Mouse (Mus musculus): ENCODE measurements around the gene Zfp296. TPM values are rescaled to one million over a fixed set of nuclear protein-coding genes. Genes with fewer than 3 reads are reported as not detected.

Gene Zfp296
- total and polyA plus RNA-seq, 2 experiments from 2014 or later = 0.16 to 1.2 TPM

DNA sequence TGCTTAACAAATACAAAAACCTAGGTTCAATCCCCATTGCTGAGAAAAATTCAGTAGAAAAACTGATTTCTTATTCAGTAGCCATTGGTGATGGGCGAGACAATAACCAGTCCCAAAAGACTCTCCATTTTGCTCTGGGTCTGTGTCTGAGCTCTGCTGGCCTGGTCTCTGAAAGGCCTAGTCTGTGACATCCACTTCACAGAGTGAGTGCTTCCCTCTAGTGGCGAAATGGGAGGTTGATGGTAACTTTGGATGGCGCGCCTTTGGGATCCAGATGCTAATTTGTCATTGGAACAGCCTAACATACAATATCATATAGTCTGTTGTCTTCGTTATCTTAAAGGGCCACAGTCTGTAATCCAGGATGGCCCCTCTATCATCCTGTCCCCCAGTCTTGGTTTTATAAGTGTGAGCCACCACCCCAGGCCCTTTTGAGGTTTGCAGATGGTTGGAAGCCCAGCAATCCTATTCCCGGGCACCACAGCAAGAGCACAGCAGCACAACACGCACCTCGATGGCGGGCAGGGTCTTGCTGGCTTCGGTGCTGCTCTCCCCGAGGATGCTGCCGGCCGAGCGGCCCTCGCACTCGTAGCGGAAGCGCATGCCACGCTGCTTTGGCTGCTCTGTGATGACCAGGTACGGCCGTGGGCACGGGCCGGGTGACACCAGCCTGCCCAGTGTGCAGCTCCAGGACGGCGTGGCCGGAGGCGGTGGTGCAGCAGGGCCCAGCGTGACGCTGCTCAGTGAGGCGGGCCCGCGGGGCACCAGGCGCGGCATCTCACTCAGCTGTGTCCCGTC is 42.1 kb downstream of the Zfp296 start:
- peak overlapping the region; percentile 36 for H3K4me2 ChIP-seq (ENCODE audit: low read depth)
- H3K27ac ChIP-seq (ENCODE audit: low read depth, low read length) = no peak overlapping the region
- peak overlapping the region; percentile 8 for H3K4me3 ChIP-seq (ENCODE audit: low read depth, low read length)
- H3K27me3 ChIP-seq (ENCODE audit: insufficient read depth, low read length) = no peaks in the 10 kb centered on the region; the same call in 1 of the 2 replicates
- WGBS = 5% methylated on average over 35 of the region's 35 CpGs
- H3K4me1 ChIP-seq (ENCODE audit: insufficient read depth) = no peaks in the 10 kb centered on the region
- peak; percentile 86 for ATAC-seq
- DNase-seq = peak; percentile 86
- peak; percentile 89 for TF ChIP-seq CTCF (IDR thresholded peaks at IDR 0.05; ENCODE audit: low read depth)
- H3K36me3 ChIP-seq (ENCODE audit: insufficient read depth) = no peaks in the 10 kb centered on the region
- H3K9ac ChIP-seq = peak overlapping the region; percentile 33
- no peaks in the 10 kb centered on the region for H3K9me3 ChIP-seq (ENCODE audit: low read length)

DNA sequence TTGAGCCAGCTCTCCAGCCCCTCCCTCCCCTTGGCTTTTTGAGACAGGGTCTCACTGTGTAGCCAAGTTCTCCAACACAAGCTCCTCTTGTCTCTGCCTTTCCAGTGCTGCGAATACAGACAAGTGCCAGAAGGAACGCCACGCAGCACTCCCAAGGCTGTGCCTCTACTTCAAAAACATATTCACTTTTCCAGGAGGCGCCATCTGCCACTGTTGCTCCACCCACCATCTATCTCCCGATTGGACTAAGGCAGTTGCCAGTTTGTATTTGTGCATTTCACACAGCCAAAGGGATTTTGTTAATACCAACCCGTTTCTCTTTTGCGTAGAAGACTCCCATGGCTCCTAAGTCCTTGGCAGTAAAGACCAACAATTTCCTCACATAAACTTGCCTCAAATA is 43.7 kb downstream of the Zfp296 start:
- H3K9me3 ChIP-seq (ENCODE audit: low read length) = no peaks in the 10 kb centered on the region
- ATAC-seq (peak; percentile 30; the same call in 1 of the 2 replicates), DNase-seq (peak; percentile 38)
- 74% methylated on average over 7 of the region's 7 CpGs for WGBS
- TF ChIP-seq CTCF (IDR thresholded peaks at IDR 0.05; ENCODE audit: low read depth) = no peak
- H3K4me3 ChIP-seq (ENCODE audit: low read depth, low read length) = no peak overlapping the region
- H3K27me3 ChIP-seq (ENCODE audit: insufficient read depth, low read length) = no peaks in the 10 kb centered on the region; the same call in 1 of the 2 replicates
- no peak overlapping the region for H3K27ac ChIP-seq (ENCODE audit: low read depth, low read length)
- no peak overlapping the region for H3K4me2 ChIP-seq (ENCODE audit: low read depth)
- H3K9ac ChIP-seq = no peak overlapping the region
- no peaks in the 10 kb centered on the region for H3K4me1 ChIP-seq (ENCODE audit: insufficient read depth)
- no peaks in the 10 kb centered on the region for H3K36me3 ChIP-seq (ENCODE audit: insufficient read depth)

DNA sequence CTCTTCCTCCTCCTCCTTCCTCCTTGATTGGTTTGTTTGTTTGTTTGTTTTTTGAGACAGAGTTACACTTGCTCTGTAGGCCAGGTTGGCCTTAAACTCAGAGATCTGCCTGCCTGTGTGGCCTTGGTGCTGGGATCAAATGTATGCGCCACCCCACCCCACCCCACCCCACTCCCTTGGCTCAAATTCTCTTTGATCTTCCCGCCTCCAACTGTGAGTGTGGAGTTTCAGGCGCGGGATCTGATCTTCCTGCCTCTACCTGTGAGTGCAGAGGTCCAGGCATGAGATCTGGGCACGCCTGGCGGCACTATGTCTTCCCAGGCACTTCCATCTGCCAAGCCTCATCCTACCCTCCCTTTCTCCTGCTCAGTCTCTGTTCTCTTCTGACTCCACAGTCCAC is 45.2 kb downstream of the Zfp296 start:
- ATAC-seq (no peak), DNase-seq (no peak)
- H3K36me3 ChIP-seq (ENCODE audit: insufficient read depth) = no peaks in the 10 kb centered on the region
- H3K4me1 ChIP-seq (ENCODE audit: insufficient read depth) = no peaks in the 10 kb centered on the region
- H3K9me3 ChIP-seq (ENCODE audit: low read length) = no peaks in the 10 kb centered on the region
- WGBS = 46% methylated on average over 6 of the region's 6 CpGs
- no peak overlapping the region for H3K4me3 ChIP-seq (ENCODE audit: low read depth, low read length)
- no peak overlapping the region for H3K9ac ChIP-seq
- H3K4me2 ChIP-seq (ENCODE audit: low read depth) = no peak overlapping the region
- no peak overlapping the region for H3K27ac ChIP-seq (ENCODE audit: low read depth, low read length)
- TF ChIP-seq CTCF (IDR thresholded peaks at IDR 0.05; ENCODE audit: low read depth) = no peak
- H3K27me3 ChIP-seq (ENCODE audit: insufficient read depth, low read length) = no peaks in the 10 kb centered on the region; the same call in 1 of the 2 replicates

DNA sequence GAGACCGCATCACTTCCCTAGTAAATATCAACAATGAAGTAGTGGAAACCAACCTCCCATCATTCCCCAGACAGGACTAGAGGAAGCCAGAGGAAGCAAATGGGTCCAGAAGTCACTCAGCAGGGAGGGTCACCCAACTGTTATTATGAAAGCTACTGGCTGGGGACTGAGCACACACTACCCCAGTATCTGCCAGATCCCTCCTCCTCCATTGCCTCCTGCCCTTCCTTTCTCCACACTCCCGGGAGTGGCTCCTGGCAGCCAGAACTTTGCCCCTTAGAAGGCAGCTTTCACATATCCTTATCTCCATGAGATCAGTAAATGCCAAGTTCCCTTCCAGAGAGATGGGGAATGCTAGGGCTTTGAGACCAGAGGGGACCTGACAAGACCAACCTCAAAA is 46.3 kb downstream of the Zfp296 start:
- no peak for ATAC-seq
- 82% methylated on average over 2 of the region's 2 CpGs for WGBS
- H3K4me3 ChIP-seq (ENCODE audit: low read depth, low read length) = no peak overlapping the region
- H3K27ac ChIP-seq (ENCODE audit: low read depth, low read length) = no peak overlapping the region
- no peak for TF ChIP-seq CTCF (IDR thresholded peaks at IDR 0.05; ENCODE audit: low read depth)
- H3K27me3 ChIP-seq (ENCODE audit: insufficient read depth, low read length) = no peaks in the 10 kb centered on the region; the same call in 1 of the 2 replicates
- H3K36me3 ChIP-seq (ENCODE audit: insufficient read depth) = no peaks in the 10 kb centered on the region
- no peaks in the 10 kb centered on the region for H3K4me1 ChIP-seq (ENCODE audit: insufficient read depth)
- H3K4me2 ChIP-seq (ENCODE audit: low read depth) = no peak overlapping the region
- DNase-seq = no peak
- H3K9ac ChIP-seq = no peak overlapping the region
- no peaks in the 10 kb centered on the region for H3K9me3 ChIP-seq (ENCODE audit: low read length)

DNA sequence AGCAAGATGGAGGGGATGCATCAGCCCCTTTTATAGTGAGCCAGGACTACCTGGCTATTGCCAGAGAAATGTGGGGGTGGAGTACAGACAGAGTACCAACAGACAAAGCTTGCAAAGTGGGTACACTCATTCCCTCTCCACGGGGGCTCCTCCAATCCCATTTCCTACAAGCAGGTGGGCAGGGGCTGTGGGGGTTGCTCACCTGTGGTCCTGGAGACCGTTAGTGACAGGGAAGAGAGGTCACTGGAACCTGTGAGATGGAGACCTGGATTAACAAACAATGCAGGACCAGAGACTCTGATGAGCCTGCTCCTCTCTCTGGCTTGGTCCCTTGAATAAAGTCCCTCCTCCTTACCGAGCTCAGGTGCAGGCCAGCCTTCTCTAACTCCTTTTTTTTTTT is 50.6 kb downstream of the Zfp296 start:
- 77% methylated on average over 3 of the region's 3 CpGs for WGBS
- H3K27me3 ChIP-seq (ENCODE audit: insufficient read depth, low read length) = no peaks in the 10 kb centered on the region
- no peak for DNase-seq
- ATAC-seq = no peak
- H3K4me3 ChIP-seq (ENCODE audit: low read depth, low read length) = peak overlapping the region; percentile 76
- H3K36me3 ChIP-seq (ENCODE audit: insufficient read depth) = peaks cover 4% of the 10 kb centered on the region
- no peak for TF ChIP-seq CTCF (IDR thresholded peaks at IDR 0.05; ENCODE audit: low read depth)
- no peaks in the 10 kb centered on the region for H3K4me1 ChIP-seq (ENCODE audit: insufficient read depth)
- H3K4me2 ChIP-seq (ENCODE audit: low read depth) = peak overlapping the region; percentile 92; the same call in 1 of the 2 replicates
- H3K9me3 ChIP-seq (ENCODE audit: low read length) = no peaks in the 10 kb centered on the region
- no peak overlapping the region for H3K27ac ChIP-seq (ENCODE audit: low read depth, low read length)
- no peak overlapping the region for H3K9ac ChIP-seq

DNA sequence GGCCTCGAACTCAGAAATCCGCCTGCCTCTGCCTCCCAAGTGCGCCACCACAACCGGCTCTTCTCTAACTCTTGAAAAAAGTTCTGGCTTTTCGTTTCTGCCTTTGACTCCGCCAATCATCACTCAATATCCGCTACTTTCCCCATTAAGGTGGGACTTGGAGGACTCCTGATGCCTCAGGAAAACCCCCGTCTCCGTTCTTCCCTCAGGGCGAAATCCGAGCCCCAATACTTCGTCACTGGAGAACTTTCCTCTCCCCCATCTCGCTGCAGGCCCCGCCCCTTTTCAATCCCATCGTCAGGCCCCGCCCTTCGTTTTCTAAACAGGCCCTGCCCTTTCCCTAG is 51.1 kb downstream of the Zfp296 start:
- Histone ChIP-seq H3K4me2 (ENCODE audit: low read depth) (peak overlapping the region; percentile 92), H3K36me3 (ENCODE audit: insufficient read depth) (peaks cover 9% of the 10 kb centered on the region), H3K9me3 (ENCODE audit: low read length) (no peaks in the 10 kb centered on the region), H3K4me3 (ENCODE audit: low read depth, low read length) (peak overlapping the region; percentile 76), H3K9ac (peak overlapping the region; percentile 49; the same call in 1 of the 2 replicates), H3K4me1 (ENCODE audit: insufficient read depth) (no peaks in the 10 kb centered on the region), H3K27ac (ENCODE audit: low read depth, low read length) (no peak overlapping the region), H3K27me3 (ENCODE audit: insufficient read depth, low read length) (no peaks in the 10 kb centered on the region)
- 16% methylated on average over 17 of the region's 17 CpGs for WGBS
- no peak for TF ChIP-seq CTCF (IDR thresholded peaks at IDR 0.05; ENCODE audit: low read depth)
- ATAC-seq (no peak), DNase-seq (no peak)

DNA sequence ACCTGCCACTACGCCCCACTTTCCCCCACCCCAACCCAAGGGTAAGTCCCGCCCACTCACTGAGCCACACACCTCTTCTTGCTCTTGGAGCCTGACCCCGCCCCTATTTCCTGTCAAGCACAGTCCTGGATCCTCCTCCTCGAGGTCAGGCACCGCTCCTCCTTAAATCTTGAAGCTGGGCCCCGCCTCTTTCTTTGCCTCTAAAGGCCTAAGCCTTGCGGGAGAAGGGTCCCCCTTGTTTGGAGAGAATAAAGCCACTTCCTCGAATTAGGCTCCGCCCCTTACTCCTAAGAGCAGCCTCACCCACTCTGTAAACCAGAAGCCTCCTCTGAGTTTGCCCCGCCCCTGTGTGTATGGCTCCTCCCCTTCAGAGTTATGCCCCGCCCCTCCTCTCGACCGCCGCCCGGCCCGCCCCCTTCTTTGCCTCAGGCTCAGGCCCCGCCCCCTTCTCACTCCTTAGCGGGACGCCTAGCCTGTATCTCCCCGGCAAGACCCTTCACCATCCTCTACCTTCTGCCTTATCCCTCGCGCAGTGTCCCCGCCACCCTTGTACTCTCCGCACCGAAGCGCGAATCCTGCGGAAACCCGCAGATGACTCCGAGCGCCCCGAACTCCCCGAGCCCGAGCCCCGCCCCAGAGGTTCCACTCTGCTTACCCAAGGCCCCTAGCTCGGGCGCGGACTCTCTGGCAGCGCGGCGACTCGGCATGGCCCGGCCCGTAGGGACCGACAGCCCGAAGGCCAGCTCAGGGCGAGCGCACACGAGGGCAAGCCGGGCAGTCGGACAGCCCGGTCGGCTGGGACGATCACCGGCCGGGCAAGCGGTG is 51.7 kb downstream of the Zfp296 start:
- H3K4me3 ChIP-seq (ENCODE audit: low read depth, low read length) = peak overlapping the region; percentile 76
- no peaks in the 10 kb centered on the region for H3K27me3 ChIP-seq (ENCODE audit: insufficient read depth, low read length)
- peak overlapping the region; percentile 57; the same call in 1 of the 2 replicates for H3K27ac ChIP-seq (ENCODE audit: low read depth, low read length)
- H3K4me1 ChIP-seq (ENCODE audit: insufficient read depth) = no peaks in the 10 kb centered on the region
- no peaks in the 10 kb centered on the region for H3K9me3 ChIP-seq (ENCODE audit: low read length)
- H3K36me3 ChIP-seq (ENCODE audit: insufficient read depth) = peaks cover 14% of the 10 kb centered on the region
- ATAC-seq (peak; percentile 82), DNase-seq (peak; percentile 82)
- TF ChIP-seq CTCF (IDR thresholded peaks at IDR 0.05; ENCODE audit: low read depth) = no peak
- WGBS = 2% methylated on average over 53 of the region's 57 CpGs
- H3K9ac ChIP-seq = peak overlapping the region; percentile 49
- H3K4me2 ChIP-seq (ENCODE audit: low read depth) = peak overlapping the region; percentile 92
